8 mouse cellular contexts compared by ENCODE assay signal in genomic region chr12:30890067-30890466, GRCm38 (mm10). TPM values are rescaled to one million over a fixed set of nuclear protein-coding genes. Genes with fewer than 3 reads are reported as not detected.
DNase-seq lines count a peak whose midpoint lies in the region; ATAC-seq and TF ChIP-seq lines count a peak whose summit lies in the region.

No protein-coding gene starts in this region.

- TF ChIP-seq POLR2A in MEL (IDR thresholded peaks at IDR 0.05; ENCODE audit: control insufficient read depth in 1 of 2, insufficient read depth in 1 of 2, low read depth in 1 of 2, low read length in 2 of 2, poor library complexity in 1 of 2), result no peak

- TF ChIP-seq CTCF in C2C12 (IDR thresholded peaks at IDR 0.05; ENCODE audit: control insufficient read depth, insufficient read depth, insufficient read length) (peak; percentile 31), MEL (IDR thresholded peaks at IDR 0.05 in 2 of 3, conservative IDR thresholded peaks at IDR 0.05 in 1 of 3; ENCODE audit: control insufficient read depth in 1 of 3, insufficient read depth in 1 of 3, low read depth in 2 of 3, low read length in 3 of 3, poor library complexity in 1 of 3, severe bottlenecking in 1 of 3) (peak; percentile 49 to 66 (median 65))

- H3K79me2 ChIP-seq in C2C12 (ENCODE audit: control insufficient read depth, insufficient read depth), result no peaks in the 10 kb centered on the region
- no peaks in the 10 kb centered on the region for H3K79me2 ChIP-seq in MEL (ENCODE audit: control insufficient read depth, insufficient read depth, low read length, poor library complexity)

- H3K27ac ChIP-seq in MEL (ENCODE audit: control insufficient read depth, low read depth, low read length), result no peak overlapping the region
- H3K27ac ChIP-seq in kidney, embryonic 15.5 days, result no peak overlapping the region
- no peak overlapping the region for H3K27ac ChIP-seq in limb, embryonic 13.5 days
- H3K27ac ChIP-seq in midbrain, embryonic 16.5 days (ENCODE audit: low read length), result no peak overlapping the region

- WGBS in kidney, embryonic 15.5 days, result 38% methylated on average over 5 of the region's 5 CpGs
- 34% methylated on average over 5 of the region's 5 CpGs for WGBS in limb, embryonic 13.5 days
- 40% methylated on average over 5 of the region's 5 CpGs for WGBS in midbrain, embryonic 16.5 days

- TF ChIP-seq RAD21 in MEL (IDR thresholded peaks at IDR 0.05; ENCODE audit: low read depth, low read length), result peak; percentile 49

- H3K79me3 ChIP-seq in C2C12 (ENCODE audit: low read depth), result no peaks in the 10 kb centered on the region

- ATAC-seq in kidney, embryonic 15.5 days (replicated peaks; ENCODE audit: low FRiP score), result peak; percentile 36; the same call in 1 of the 2 replicates
- peak; percentile 57 for ATAC-seq in limb, embryonic 13.5 days (ENCODE audit: low FRiP score, low read depth)
- ATAC-seq in midbrain, embryonic 16.5 days, result peak; percentile 76

- H3ac ChIP-seq in C2C12 (ENCODE audit: control insufficient read depth, insufficient read length, low read depth), result no peak overlapping the region

- TF ChIP-seq EP300 in MEL (IDR thresholded peaks at IDR 0.05; ENCODE audit: low read depth in 1 of 2, low read length in 2 of 2), result no peak

- no peaks in the 10 kb centered on the region for H3K9me3 ChIP-seq in MEL (replicated peaks; ENCODE audit: insufficient read depth, low read length)
- no peaks in the 10 kb centered on the region for H3K9me3 ChIP-seq in kidney, embryonic 15.5 days (replicated peaks)
- no peaks in the 10 kb centered on the region for H3K9me3 ChIP-seq in limb, embryonic 13.5 days
- H3K9me3 ChIP-seq in midbrain, embryonic 16.5 days (replicated peaks; ENCODE audit: control insufficient read depth, low read length, poor library complexity, severe bottlenecking), result no peaks in the 10 kb centered on the region

- DNase-seq in MEL (ENCODE audit: low read depth, low spot score), result peak; percentile 52
- DNase-seq in cerebellum, postnatal 14 days, result peak; percentile 87 to 90
- peak; percentile 49 to 81 for DNase-seq in frontal cortex, postnatal 36 days (ENCODE audit: low spot score in 2 of 2)
- DNase-seq in yolk sac, embryonic 10.5 days (ENCODE audit: low spot score), result peak; percentile 53

- no peak overlapping the region for H3K4me3 ChIP-seq in C2C12 (ENCODE audit: insufficient read depth, poor library complexity, severe bottlenecking)
- no peak overlapping the region for H3K4me3 ChIP-seq in MEL (ENCODE audit: control insufficient read depth in 1 of 2, insufficient read depth in 1 of 2, low read depth in 2 of 2, low read length in 2 of 2)
- no peak overlapping the region for H3K4me3 ChIP-seq in kidney, embryonic 15.5 days (replicated peaks)
- H3K4me3 ChIP-seq in limb, embryonic 13.5 days, result no peak overlapping the region
- H3K4me3 ChIP-seq in midbrain, embryonic 16.5 days (ENCODE audit: low read depth, low read length), result no peak overlapping the region

- no peak overlapping the region for H3K4me2 ChIP-seq in kidney, embryonic 15.5 days
- no peak overlapping the region for H3K4me2 ChIP-seq in limb, embryonic 13.5 days (replicated peaks)
- no peak overlapping the region for H3K4me2 ChIP-seq in midbrain, embryonic 16.5 days (ENCODE audit: low read length)

- H3K36me3 ChIP-seq in C2C12 (ENCODE audit: control insufficient read depth, insufficient read depth), result peaks cover 12% of the 10 kb centered on the region
- H3K36me3 ChIP-seq in MEL (ENCODE audit: control insufficient read depth in 1 of 2, insufficient read depth in 2 of 2, low read length in 2 of 2), result no peaks in the 10 kb centered on the region
- peaks cover 13% of the 10 kb centered on the region for H3K36me3 ChIP-seq in kidney, embryonic 15.5 days
- peaks cover 10% of the 10 kb centered on the region for H3K36me3 ChIP-seq in limb, embryonic 13.5 days
- no peaks in the 10 kb centered on the region for H3K36me3 ChIP-seq in midbrain, embryonic 16.5 days (ENCODE audit: control insufficient read depth, insufficient read depth, low read length)

- no peaks in the 10 kb centered on the region for H3K4me1 ChIP-seq in MEL (ENCODE audit: control insufficient read depth in 1 of 2, insufficient read depth in 2 of 2, low read length in 2 of 2)
- H3K4me1 ChIP-seq in kidney, embryonic 15.5 days, result no peaks in the 10 kb centered on the region; the same call in 1 of the 2 replicates
- H3K4me1 ChIP-seq in limb, embryonic 13.5 days, result no peaks in the 10 kb centered on the region
- 0 out of 2 replicates have a peak, but pooled peaks cover under 1% of the 10 kb centered on the region for H3K4me1 ChIP-seq in midbrain, embryonic 16.5 days (ENCODE audit: control insufficient read depth, insufficient read depth, low read length)

- no peak overlapping the region for H3K9ac ChIP-seq in MEL (ENCODE audit: control insufficient read depth, low read depth, low read length, poor library complexity, severe bottlenecking)
- H3K9ac ChIP-seq in kidney, embryonic 15.5 days, result no peak overlapping the region
- H3K9ac ChIP-seq in limb, embryonic 13.5 days, result no peak overlapping the region
- no peak overlapping the region for H3K9ac ChIP-seq in midbrain, embryonic 16.5 days (ENCODE audit: low read depth, low read length)

- H3K27me3 ChIP-seq in C2C12 (ENCODE audit: control insufficient read depth, insufficient read depth, insufficient read length) (peaks cover 10% of the 10 kb centered on the region), MEL (ENCODE audit: control insufficient read depth in 1 of 2, insufficient read depth in 2 of 2, low read length in 2 of 2) (no peaks in the 10 kb centered on the region)
- peaks cover 34% of the 10 kb centered on the region for H3K27me3 ChIP-seq in kidney, embryonic 15.5 days
- H3K27me3 ChIP-seq in limb, embryonic 13.5 days, result peaks cover 26% of the 10 kb centered on the region
- peaks cover 7% of the 10 kb centered on the region for H3K27me3 ChIP-seq in midbrain, embryonic 16.5 days (ENCODE audit: control insufficient read depth, insufficient read depth, low read depth, low read length)

TF ChIP-seq in C2C12, 6 proteins besides CTCF, POLR2A, EP300 and RAD21:
- no peak for TF ChIP-seq MAX (IDR thresholded peaks at IDR 0.05)
- no peak for TF ChIP-seq FOSL1 (IDR thresholded peaks at IDR 0.05; ENCODE audit: insufficient read depth, low read length, poor library complexity, severe bottlenecking)
- no peak for TF ChIP-seq MYOG (IDR thresholded peaks at IDR 0.05; ENCODE audit: control insufficient read depth, extremely low read depth, insufficient read length)
- TF ChIP-seq CEBPB (IDR thresholded peaks at IDR 0.05; ENCODE audit: low read depth), result no peak
- no peak for TF ChIP-seq USF1 (IDR thresholded peaks at IDR 0.05; ENCODE audit: low read depth)
- TF ChIP-seq MYOD1 (IDR thresholded peaks at IDR 0.05; ENCODE audit: control insufficient read depth, insufficient read length, low read depth), result no peak

TF ChIP-seq in MEL, 35 proteins besides CTCF, POLR2A, EP300 and RAD21:
- TF ChIP-seq MYB (IDR thresholded peaks at IDR 0.05; ENCODE audit: low read depth, low read length), result no peak
- TF ChIP-seq ZC3H11A (IDR thresholded peaks at IDR 0.05; ENCODE audit: low read depth, low read length), result peak; percentile 19; the same call in 1 of the 2 replicates
- TF ChIP-seq BHLHE40 (IDR thresholded peaks at IDR 0.05; ENCODE audit: borderline replicate concordance, low read depth, low read length), result no peak
- TF ChIP-seq MYC (IDR thresholded peaks at IDR 0.05; ENCODE audit: low read depth, low read length), result no peak
- peak; percentile 64 for TF ChIP-seq SMC3 (IDR thresholded peaks at IDR 0.05; ENCODE audit: low read depth, low read length)
- no peak for TF ChIP-seq SIN3A (IDR thresholded peaks at IDR 0.05; ENCODE audit: low read length)
- TF ChIP-seq MAFK (IDR thresholded peaks at IDR 0.05; ENCODE audit: borderline replicate concordance, low read depth, low read length), result no peak
- no peak for TF ChIP-seq E2F4 (IDR thresholded peaks at IDR 0.05; ENCODE audit: borderline replicate concordance, low read depth, low read length)

RNA-seq across cellular contexts. Expression of gene Alkal2, which starts 5.9 kb away (rescaled TPM):
- not detected for polyA plus RNA-seq in C2C12 (2012; fragmentation: generic; extraction: Trizol)
- not detected in 2 replicates for total RNA-seq in MEL (2012; rRNA removed)
- polyA plus RNA-seq in MEL (2012; ENCODE audit: insufficient read depth in 1 of 2, insufficient read length in 2 of 2, low read depth in 1 of 2, low replicate concordance in 2 of 2, missing spikeins in 1 of 2), result under 1 TPM in 1 of 2 experiments, not detected in 1; 0.04 TPM
- 0.12 and 0.55 TPM in 2 replicates for polyA plus RNA-seq in kidney, embryonic 15.5 days (2015; fragmentation: Nextera tagmentation; extraction: Ambion mirVana)
- 1.6 and 3.6 TPM in 2 replicates for polyA plus RNA-seq in limb, embryonic 13.5 days (2015; fragmentation: Nextera tagmentation; extraction: Ambion mirVana)
- 0.20 and 0.51 TPM in 2 replicates for polyA plus RNA-seq in midbrain, embryonic 16.5 days (2015; fragmentation: Nextera tagmentation; extraction: Ambion mirVana)

RNA-seq across cellular contexts. Expression of gene Acp1, which starts 21.3 kb away (rescaled TPM):
- polyA plus RNA-seq in C2C12 (2012; fragmentation: generic; extraction: Trizol), result 41.3 TPM
- total RNA-seq in MEL (2012; rRNA removed), result 59.2 and 60.7 TPM in 2 replicates
- 10 to 100 TPM in 1 of 2 experiments, not detected in 1; 93.9 TPM for polyA plus RNA-seq in MEL (2012; ENCODE audit: insufficient read depth in 1 of 2, insufficient read length in 2 of 2, low read depth in 1 of 2, low replicate concordance in 2 of 2, missing spikeins in 1 of 2)
- polyA plus RNA-seq in kidney, embryonic 15.5 days (2015; fragmentation: Nextera tagmentation; extraction: Ambion mirVana), result 168 and 188 TPM in 2 replicates
- 172 and 187 TPM in 2 replicates for polyA plus RNA-seq in limb, embryonic 13.5 days (2015; fragmentation: Nextera tagmentation; extraction: Ambion mirVana)
- polyA plus RNA-seq in midbrain, embryonic 16.5 days (2015; fragmentation: Nextera tagmentation; extraction: Ambion mirVana), result 99.7 and 103 TPM in 2 replicates

RNA-seq across cellular contexts. Expression of gene Sh3yl1, which starts 21.4 kb away (rescaled TPM):
- polyA plus RNA-seq in C2C12 (2012; fragmentation: generic; extraction: Trizol) (1.4 TPM), MEL (2012; ENCODE audit: insufficient read depth in 1 of 2, insufficient read length in 2 of 2, low read depth in 1 of 2, low replicate concordance in 2 of 2, missing spikeins in 1 of 2) (1 to 10 TPM in 1 of 2 experiments, not detected in 1; 5.2 TPM)
- total RNA-seq in MEL (2012; rRNA removed), result 3.2 and 3.3 TPM in 2 replicates
- 25.2 and 27.5 TPM in 2 replicates for polyA plus RNA-seq in kidney, embryonic 15.5 days (2015; fragmentation: Nextera tagmentation; extraction: Ambion mirVana)
- 14.5 TPM in 2 replicates for polyA plus RNA-seq in limb, embryonic 13.5 days (2015; fragmentation: Nextera tagmentation; extraction: Ambion mirVana)
- 59.7 and 65.8 TPM in 2 replicates for polyA plus RNA-seq in midbrain, embryonic 16.5 days (2015; fragmentation: Nextera tagmentation; extraction: Ambion mirVana)
